Mouse (Mus musculus): Measurements from ENCODE around the gene Klhl4. TPM values are rescaled to one million over a fixed set of nuclear protein-coding genes. Genes with fewer than 3 reads are reported as not detected.

Gene Klhl4
- total RNA-seq (2021): 1 to 10 TPM; 5.6 to 5.9 TPM
- long read RNA-seq, experiment 1, partial matches to known transcripts: 0 of 7 reads
- long read RNA-seq, experiment 1, other reads (novel, unspliced or antisense): 0 of 7 reads
- long read RNA-seq, experiment 2, transcript Klhl4-201 (11 exons, 3,584 nt): minor isoform, 6 of 15 reads
- long read RNA-seq, experiment 2, transcript Klhl4-202 (11 exons, 3,566 nt): major isoform, 8 of 15 reads
- long read RNA-seq, experiment 2, partial matches to known transcripts: 1 of 15 reads
- long read RNA-seq, experiment 2, other reads (novel, unspliced or antisense): 0 of 15 reads

GRCm38 (mm10) chrX:114473782-114474731 lies at the start of gene Klhl4:
Gene Klhl4 (plus strand): TSS chrX:114474333.
- DNase-seq (ENCODE audit: low spot score in 2 of 2): no peak

- no peak for DNase-seq (ENCODE audit: low spot score in 2 of 2)
Observed at GRCm38 (mm10) chrX:114484153-114484552, 10.0 kb downstream of the Klhl4 start.

- DNase-seq (ENCODE audit: low spot score in 2 of 2): no peak
Observed at GRCm38 (mm10) chrX:114486691-114487090, 12.6 kb downstream of the Klhl4 start.

- DNase-seq (ENCODE audit: low spot score in 2 of 2): no peak
Observed at GRCm38 (mm10) chrX:114558141-114558540, 84.0 kb downstream of the Klhl4 start.

- no peak for DNase-seq (ENCODE audit: low spot score in 2 of 2)
Observed at GRCm38 (mm10) chrX:114582311-114582710, 108.2 kb downstream of the Klhl4 start.

Data from adrenal gland, postnatal 4 days (tissue).